Mouse (Mus musculus): Measurements from ENCODE around the gene Clstn1.
"Not testable (repeated sequence)": the region's sequence is repeated elsewhere in the genome, so short reads cannot be mapped to it uniquely, and the experiment has no call there.

The Clstn1 gene

DNA sequence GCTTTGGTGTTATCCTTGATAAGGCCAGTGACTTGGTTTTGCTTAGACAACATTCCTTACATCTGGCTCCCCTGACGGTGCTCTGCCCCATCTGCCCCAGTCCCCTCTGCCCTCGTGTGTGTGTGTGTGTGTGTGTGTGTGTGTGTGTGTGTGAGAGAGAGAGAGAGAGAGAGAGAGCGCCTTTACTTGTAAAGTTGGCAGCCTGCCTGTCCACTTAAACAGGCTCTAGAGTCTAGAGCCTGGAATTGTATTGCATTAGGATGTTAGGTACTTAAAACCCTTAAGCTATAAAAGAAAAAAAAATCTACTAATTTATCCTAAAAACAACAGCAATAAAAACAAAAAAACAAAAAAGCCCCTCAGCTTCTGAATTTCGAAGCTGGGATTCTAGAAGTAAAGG lies 15.2 kb downstream of the Clstn1 start:
- peak; percentile 35 to 59 for DNase-seq

DNA sequence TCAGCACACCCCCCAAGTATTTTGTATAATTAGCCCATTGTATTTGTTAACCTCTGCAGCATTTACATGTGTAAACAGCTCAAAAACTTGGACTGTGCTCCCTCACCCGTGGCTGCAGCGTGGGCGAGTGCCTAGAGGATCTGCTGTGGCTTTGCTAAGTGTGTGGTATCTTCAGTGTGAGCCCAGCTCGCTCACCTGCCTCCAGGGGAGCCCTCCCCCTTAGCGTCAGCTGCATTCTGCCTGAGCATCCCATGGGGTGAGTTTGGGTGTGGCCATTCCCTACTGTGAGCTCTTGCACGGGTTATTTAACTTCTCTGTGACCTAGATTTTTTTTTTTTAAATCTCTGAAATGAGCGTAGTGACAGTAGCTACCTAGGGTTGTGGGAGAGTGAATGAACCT lies 16.0 kb downstream of the Clstn1 start:
- no peak for DNase-seq

DNA sequence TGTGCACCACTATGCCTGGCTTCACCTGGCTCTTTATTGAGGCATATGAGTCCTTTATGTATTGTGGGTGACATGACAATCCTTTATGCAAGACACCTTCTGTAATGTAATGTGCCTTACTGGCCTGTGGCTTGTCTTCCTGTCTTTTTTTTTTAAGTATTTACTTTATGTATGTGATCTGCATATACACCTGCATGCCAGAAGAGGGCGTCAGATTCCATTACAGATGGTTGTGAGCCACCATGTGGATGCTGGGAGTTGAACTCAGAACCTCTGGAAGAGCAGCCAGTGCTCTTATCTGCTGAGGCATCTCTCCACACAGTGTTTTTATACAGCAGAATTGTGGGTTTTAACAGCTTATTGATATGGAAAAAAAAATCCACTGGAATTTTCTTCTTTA lies 17.6 kb downstream of the Clstn1 start:
- no peak for DNase-seq

DNA sequence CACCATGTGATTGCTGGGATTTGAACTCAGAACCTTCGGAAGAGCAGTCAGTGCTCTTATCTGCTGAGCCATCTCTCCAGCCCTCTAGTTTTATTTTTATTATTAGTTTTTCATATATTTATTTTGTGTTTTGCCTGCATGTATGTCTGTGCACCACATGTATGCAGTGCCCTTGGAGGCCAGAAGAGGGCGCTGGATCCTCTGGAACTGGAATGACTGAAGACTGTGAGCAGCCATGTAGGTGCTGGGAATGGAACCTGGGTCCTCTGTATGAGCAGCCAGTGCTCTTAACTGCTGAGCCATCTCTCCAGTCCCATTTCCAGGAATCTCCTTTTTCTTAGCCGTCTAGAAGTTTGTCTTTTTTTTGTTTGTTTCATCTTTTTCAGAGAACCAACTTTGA lies 18.2 kb downstream of the Clstn1 start:
- no peak for DNase-seq

DNA sequence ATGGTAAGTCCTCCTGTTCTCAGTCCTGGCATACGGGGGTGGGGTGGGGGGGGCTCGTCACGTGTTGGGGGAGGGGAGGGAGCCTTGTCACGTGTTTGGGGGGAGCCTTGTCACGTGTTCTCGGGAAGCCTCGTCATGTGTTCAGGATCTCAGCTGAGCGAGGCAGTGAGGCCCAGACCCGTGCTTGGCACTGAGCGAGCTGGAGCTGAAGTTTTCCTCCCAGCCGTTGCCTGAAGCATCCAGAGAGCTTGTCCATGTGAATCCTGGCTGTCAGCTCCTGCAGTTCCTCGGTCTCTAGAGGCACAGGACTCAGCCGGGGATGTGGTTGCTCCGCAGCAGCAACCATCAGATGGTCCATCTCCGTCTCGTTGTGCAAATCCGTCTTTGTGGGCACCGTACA lies 19.8 kb downstream of the Clstn1 start:
- DNase-seq: no peak

DNA sequence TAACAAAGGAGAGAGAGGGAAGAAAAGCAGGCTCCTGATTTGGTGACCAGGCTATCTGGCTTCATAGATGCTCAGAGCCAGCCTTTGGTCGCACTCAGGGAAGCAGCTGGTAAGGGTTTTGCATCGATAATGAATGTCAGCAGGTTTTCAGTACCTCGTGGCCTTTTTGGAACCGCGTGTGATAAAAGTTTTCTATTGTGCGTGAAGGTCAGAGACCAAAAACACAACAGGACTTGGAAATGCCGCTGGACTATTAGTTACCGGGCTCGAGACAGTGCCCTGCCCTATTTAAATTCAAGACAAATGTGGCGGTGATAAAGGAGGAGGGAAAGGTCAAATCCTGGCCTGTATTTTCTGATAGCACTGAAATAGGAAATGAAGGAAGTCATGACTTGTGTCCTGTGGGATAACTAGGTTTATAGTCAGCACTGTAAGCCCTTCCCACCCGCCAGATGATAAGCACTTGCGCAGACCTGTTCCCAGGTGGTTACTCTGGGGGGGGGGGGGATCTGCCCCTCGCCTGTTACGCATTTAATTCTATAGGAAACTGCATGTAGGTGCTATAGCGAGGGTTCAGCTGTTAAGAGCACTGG lies 20.6 kb downstream of the Clstn1 start:
- DNase-seq: no peak

DNA sequence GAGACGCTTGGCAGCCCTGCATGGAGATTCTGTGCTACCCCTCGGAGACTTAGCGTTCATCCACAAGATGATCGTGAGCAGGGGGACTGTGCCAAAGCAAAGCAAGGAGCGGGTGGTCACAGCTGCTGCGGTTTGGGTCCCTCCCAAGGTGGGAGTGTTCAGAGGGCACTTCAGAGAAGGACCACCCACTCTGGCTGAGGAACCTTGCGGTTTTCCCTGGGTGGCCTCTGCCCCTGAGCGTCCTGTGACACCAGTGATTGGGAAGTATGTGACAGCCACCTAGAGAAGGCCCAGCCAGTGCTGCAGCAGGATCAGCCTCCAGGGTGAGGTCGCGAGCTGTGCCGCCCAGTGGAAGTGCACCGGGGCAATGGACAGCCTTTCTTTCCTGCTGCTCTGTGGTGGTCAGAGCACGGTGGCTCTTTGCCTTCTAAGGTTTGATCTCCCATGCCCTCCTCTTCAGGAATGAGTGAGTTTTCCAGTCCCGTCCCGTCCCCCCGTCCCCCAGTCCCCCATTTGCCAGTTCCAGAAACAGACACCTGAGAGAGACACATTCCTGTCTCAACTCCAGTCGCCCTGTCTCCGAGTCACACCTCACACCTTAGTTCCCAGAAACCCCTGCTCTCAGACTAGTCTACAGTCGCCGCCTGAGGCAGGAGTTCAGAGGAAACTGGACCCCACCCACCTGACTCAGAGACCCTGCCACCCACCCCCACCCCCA lies 21.5 kb downstream of the Clstn1 start:
- no peak for DNase-seq

DNA sequence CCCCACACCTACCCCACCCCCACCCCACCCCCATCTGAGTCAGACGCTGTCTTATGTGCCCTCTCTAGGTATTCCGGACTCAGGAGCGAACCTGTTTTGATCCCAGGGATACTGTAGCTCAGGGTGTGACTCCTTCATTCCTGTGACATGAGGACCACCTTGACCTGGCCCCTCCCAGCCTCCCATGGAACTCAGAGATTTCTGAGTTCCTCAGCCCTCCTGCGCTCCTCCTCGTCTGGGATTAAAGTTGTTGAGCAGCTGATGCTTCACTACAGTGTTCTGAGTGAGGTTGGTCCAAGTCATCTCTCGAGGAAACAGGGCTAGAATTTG lies 22.0 kb downstream of the Clstn1 start:
- DNase-seq: no peak

DNA sequence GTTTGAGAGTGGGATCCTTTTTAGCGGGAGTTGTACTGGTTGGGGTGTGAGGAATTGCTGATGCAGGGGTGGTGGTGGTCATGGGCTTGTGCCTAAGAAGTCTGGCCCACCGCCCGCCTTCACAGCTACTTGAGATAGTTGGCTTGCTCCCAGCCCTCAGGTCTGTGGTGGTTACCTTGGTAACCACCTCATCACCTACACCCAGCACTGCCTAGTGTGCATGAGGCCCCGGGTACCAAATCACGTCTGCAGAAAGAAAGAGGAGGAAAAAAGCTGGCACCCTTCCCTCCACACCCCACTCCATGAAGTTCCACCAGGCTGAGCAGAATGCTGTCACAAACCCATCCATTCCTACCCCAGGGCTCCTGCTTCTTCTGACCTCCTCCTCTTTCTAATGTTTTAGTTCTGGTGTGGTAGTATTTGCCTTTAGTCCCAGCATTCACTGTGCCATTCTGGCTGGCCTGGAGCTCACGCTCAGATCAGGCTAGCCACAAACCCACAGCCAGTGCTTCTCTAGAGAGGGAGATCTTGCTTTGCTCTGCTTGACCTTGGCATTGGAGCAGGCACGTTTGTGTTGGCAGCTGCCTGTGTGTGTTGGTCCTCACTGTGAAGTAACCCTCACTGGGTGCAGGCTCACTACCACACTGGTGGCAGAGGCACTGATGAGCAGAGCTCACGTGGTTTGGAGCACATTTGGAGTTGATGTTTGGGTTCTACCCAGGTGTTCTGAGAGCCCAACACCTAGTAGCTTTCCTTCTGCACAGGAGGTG lies 23.2 kb downstream of the Clstn1 start:
- DNase-seq: no peak

DNA sequence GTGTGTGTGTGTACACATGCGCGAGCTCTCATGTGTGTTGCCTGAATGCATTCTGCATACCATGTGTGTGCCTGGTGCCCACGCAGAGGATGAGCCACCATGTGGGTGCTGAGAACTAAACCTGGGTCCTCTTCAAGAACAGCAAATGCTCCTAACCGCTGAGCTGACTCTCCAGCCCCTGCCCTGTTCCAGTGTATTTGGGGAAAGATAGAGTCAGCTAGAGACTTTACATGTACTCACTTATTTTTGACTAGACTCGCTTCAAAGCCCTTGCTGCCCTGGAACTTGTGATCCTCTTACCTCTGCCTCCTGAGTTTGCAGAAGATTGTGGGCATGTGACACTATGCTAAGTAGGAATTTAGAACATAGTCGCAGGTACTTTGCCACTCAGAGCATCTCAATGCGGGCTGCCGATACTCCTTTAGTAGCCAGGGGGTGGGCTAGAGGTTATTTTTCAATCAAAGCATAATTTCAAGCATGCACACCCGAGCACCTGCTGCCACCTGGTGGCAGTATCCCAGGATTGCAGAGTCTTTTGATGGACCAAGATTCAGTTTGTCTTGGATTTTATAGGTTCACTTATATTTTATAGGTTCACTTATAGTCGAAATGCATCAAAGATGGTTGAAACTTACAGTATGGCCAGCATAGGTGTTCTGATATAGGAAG lies 25.2 kb downstream of the Clstn1 start:
- DNase-seq: no peak

DNA sequence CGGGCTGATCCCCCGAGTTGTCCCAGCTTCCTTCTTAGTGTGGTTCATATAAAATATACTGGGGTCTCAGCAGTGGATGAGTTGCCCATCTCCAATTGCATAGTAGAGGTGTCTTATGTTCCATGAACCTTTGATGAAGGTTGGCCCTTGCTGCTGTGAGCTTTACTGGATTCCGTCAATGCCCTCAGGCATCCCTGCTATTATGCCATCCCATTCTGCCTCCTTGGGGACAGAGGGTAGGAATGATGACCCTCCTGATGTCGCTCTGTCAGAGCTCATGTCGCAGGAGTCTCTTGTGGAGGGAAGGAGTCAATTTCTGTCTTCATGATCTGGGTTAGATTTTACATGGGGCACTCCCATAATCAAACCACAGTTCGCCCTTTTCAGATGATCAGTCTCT lies 27.2 kb downstream of the Clstn1 start:
- not testable (repeated sequence) for DNase-seq

DNA sequence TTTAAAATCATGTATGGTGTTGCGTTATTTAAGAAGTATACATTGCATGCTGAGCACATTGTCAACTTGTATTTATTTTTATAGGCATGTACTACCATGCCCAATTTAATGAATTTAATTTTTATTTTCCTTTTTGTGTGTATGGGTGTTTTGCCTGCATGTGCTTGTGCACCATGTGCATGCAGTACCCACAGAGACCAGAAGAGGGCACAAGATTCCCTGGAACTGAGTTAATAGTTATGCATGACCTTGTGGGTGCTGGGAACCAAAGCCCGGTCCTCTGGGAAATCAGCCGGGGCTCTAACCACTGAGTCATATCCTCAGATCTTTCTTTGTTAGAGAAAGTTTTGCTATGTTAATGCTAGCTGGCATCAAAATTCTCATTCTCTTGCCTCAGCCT lies 28.6 kb downstream of the Clstn1 start:
- no peak for DNase-seq

DNA sequence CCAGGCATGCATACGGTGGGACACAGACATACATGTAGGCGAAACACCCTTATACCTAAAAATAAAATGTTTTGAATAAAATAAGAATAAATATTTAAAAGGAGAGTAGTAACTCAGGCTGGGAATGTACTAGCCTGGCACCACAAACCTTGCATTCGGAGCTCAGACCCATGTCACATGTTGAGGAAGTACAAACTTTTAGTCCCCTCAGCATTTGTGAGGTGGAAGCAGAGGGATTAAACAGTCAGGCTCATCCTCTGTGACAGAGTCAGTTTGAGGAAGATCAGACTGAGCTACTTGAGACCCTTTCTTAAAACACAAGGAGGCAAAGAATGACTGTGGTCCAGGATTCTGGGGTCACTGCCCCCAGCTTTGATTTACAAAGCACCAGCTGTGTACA lies 30.7 kb downstream of the Clstn1 start:
- not testable (repeated sequence) for DNase-seq

DNA sequence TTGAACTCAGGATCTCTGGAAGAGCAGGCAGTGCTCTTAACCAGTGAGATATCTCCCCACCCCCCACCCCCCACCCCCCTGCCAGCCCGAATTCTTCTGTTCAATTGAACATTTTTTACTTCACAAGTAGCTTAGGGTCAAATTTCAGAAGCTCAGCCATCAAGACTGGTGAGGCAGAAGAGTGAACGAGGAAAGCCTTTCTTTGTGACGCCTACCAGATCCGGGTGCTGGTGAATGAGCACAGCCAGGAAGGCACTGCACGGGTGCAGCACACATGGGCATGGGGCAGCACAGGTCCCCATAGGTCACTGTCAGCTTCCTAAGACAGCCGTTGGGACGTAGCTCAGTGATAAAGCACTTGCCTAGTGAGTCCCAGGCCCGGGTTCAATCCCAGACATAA lies 33.7 kb downstream of the Clstn1 start:
- DNase-seq: no peak

DNA sequence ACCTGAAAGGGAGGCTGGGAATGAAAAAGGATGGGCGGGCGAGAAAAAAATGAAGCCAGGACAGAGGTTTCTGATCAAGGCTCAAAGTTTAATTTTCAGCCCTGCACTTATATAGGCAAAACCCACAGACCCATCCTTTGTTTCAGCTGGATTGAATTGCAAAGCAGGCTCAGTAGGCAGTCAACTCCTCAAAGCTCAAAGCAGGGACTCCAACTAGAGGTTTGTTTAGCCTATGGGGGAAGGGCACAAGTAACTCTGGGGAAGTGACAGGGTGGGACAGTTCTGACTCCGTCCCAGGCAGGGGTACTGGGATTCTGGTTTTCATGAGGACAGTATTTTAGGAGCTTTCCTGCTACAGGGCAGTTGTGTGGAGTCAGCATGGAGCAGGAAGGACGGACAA lies 35.0 kb downstream of the Clstn1 start:
- DNase-seq: no peak

DNA sequence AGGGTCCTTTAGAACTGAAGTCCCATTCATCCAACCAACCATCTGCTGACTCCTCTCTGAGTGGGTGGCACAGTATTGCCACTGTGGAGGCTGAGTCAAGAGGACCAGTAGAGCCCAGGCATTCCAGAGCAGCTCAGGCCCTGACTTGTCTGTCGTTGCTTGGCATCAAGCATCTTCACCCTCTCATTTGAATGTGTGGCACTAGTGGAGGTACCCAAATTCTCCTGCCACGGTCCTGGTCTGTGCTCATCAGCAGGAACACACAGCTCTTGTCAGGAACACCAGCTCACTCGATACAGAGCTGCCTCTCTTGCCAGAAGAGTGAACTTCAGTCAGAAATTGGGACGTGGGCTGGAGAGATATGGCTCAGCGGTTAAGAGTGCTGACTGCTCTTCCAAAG lies 37.4 kb downstream of the Clstn1 start:
- DNase-seq: no peak

DNA sequence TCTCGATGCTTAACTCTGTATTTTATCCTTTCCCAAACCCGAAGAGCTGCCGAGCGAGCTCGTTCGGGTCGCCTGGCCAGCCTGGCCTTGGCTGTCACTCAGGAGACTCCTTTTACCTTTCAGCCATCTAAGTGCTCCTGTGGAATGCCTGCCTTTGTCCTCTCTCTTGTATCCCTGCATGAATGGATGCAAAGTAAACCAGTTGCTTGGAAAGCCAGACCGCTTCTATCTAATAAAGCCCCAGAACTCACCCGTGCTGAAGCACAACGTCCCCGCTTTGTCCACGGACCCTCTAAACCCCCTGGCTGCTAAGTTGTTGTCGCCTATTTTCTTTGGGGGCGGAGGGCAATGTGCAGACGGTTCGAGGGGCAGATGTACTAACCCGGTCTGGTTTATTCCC lies 40.5 kb downstream of the Clstn1 start:
- no peak for DNase-seq

DNA sequence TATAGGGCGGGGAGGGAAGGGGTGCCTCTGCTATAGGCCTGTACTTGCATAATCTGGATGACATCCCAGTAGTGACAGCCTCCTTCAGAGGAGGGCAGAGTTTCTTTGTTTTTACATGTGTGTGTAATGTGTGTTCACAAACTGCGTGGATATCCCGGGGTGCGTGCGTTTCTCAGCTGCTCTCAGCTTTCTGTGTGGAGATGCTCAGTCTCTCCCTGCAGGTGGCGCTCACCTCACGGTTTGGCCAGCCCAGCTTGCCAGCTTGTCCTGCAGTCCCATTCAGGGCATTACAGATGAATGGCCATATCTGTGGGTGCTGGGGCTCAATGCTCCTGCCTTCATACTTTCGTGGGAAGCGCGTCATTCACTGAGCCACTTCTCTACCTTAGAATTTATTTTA lies 42.1 kb downstream of the Clstn1 start:
- DNase-seq: peak; percentile 45 to 48

DNA sequence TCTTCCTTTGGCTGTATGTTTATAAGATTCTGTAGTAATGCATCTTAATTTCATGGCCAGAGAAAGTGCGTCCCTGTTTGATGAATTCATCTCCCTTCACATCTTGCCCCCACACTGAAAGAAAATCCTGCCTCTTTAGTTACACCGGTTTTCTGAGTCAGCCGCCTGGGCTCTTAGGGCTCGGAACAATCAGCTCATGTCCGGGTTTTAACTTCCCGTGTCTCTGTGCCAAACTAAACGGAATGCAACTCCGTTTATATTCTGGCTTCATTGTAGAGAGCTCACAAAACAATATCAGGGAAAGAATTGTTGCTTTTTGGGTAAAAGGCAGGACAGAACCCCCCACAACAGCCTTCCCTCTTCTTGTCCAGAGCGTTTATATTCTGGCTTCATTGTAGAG lies 42.5 kb downstream of the Clstn1 start:
- no peak for DNase-seq

DNA sequence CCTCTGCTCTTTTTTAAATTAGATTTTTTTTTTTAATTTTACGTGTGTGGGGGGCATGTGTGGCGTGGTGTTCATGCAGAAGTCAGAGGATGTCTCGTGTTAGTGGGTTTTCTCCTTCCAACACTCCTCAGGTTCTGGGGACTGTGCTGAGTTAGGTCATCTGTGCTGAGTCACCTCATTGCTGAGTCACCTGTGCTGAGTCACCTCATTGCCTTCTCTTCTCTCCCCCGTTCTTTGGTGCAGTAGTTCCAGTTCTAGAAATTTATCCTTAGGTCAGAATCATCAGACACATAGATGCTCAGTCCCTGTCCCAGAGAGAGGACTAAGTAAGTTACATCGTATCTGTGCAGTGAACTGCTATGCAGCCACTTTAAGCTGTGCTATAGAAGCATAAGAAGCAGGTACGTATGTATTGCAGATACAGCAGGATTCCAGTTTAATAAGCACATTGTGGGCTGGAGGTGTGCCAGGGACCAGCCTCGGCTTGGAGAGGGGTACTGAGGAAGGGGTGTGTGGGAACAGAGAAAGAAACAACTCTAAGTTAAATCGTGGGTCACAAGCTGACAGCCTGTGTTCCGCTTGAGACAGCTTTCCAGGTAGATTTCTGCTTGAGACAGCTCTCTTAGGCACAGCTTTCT lies 46.5 kb downstream of the Clstn1 start:
- DNase-seq: no peak

DNA sequence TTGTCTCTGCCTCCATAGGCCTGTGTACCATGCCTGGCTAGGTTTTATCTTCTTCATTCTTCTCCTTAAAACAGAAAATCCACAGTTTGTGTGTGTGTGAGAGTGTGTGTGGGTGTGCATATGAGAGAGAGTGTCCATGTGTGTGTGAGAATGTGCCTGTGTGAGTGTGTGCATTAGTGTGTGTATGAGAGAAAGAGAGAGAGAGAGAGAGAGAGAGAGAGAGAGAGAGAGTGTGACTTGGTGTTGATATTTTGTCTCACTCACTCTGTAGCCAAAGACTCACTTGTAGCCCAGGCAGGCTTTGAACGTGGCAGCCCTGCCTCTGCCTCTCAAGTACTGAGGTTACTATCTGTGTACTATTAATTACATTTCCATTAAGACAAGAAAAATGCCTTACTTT lies 47.9 kb downstream of the Clstn1 start:
- no peak for DNase-seq

DNA sequence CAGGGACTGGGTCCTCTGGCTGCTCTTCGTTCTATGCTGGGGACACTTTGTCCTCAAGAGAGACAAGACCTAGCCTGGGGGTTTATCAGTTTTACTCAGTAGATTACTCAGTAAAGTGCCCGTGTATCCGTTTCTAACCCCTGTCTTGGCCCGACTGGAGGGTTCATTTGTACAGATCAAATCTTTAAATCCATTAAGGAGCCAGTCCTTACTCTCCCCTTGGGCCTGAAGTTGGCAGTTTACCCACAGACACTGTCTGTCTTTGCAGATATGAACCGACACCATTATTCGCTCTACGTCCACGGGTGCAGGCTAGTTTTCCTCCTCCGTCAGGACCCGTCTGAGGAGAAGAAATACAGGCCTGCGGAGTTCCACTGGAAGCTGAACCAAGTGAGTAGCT lies 48.7 kb downstream of the Clstn1 start:
- no peak for DNase-seq

DNA sequence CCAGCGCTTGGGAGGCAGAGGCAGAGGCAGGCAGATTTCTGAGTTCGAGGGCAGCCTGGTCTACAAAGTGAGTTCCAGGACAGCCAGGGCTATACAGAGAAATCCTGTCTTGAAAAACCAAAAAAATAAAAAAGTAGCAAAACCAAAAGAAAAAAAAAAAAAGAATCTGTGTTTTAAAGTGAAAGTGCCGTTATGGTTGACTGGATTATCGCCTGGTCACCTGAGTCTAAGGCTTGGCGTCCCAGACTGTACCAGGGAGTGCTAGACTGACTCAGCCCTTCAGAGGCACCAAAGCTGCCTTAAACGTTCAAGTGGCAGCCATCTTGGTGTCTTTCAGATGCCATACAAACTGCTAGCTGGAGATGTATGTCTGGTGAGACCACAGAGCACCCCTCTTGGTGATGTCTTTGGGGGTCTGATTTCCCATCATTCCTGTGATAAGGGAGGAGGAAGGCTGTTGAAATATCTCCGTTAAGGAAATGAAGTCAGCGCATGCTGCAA lies 49.7 kb downstream of the Clstn1 start:
- DNase-seq: no peak

All from lung, adult 18-20 months (tissue).